In genomic region chr2:33131500-33132092, GRCm38 (mm10) we compare ENCODE assay signal across 8 mouse cellular contexts. TPM values are rescaled to one million over a fixed set of nuclear protein-coding genes. Genes with fewer than 3 reads are reported as not detected.
DNase-seq lines count a peak whose midpoint lies in the region; ATAC-seq and TF ChIP-seq lines count a peak whose summit lies in the region.

Gene Garnl3 (minus strand): TSS chr2:33131654.

- H3K27ac ChIP-seq in forebrain, embryonic 13.5 days, result no peak within 1 kb of the TSS
- no peak within 1 kb of the TSS for H3K27ac ChIP-seq in lung, embryonic 14.5 days (ENCODE audit: low read depth)

- peak within 1 kb of the TSS; percentile 78; the same call in 1 of the 2 replicates for H3K9ac ChIP-seq in forebrain, embryonic 13.5 days
- H3K9ac ChIP-seq in lung, embryonic 14.5 days, result no peak within 1 kb of the TSS

- peak within 1 kb of the TSS; percentile 75 for H3K4me3 ChIP-seq in G1E (ENCODE audit: low read depth, low read length)
- H3K4me3 ChIP-seq in forebrain, embryonic 13.5 days, result peak within 1 kb of the TSS; percentile 67
- peak within 1 kb of the TSS; percentile 65 for H3K4me3 ChIP-seq in lung, embryonic 14.5 days (ENCODE audit: low read depth, low read length)

- TF ChIP-seq CTCF in G1E (IDR thresholded peaks at IDR 0.05; ENCODE audit: low read depth, low read length), result no peak
- TF ChIP-seq CTCF in brain, embryonic 14.5 days (IDR thresholded peaks at IDR 0.05; ENCODE audit: borderline replicate concordance, extremely low read depth, insufficient read depth, insufficient read length), result peak; percentile 65; the same call in 1 of the 2 replicates
- peak; percentile 83 for TF ChIP-seq CTCF in lung, embryonic 14.5 days (IDR thresholded peaks at IDR 0.05; ENCODE audit: low read depth)

- H3K4me2 ChIP-seq in forebrain, embryonic 13.5 days, result peak within 1 kb of the TSS; percentile 100
- H3K4me2 ChIP-seq in lung, embryonic 14.5 days, result peak within 1 kb of the TSS; percentile 97

- H3K27me3 ChIP-seq in G1E (ENCODE audit: insufficient read depth, low read length), result peaks cover 57% of the 10 kb centered on the region
- peaks cover 36% of the 10 kb centered on the region for H3K27me3 ChIP-seq in forebrain, embryonic 13.5 days
- H3K27me3 ChIP-seq in lung, embryonic 14.5 days (ENCODE audit: insufficient read depth, low read length), result peaks cover 15% of the 10 kb centered on the region; the same call in 1 of the 2 replicates

- WGBS in forebrain, embryonic 13.5 days, result under 1% methylated on average over 22 of the region's 22 CpGs
- WGBS in lung, embryonic 14.5 days, result under 1% methylated on average over 22 of the region's 22 CpGs

- no peaks in the 10 kb centered on the region for H3K36me3 ChIP-seq in G1E (replicated peaks)
- H3K36me3 ChIP-seq in forebrain, embryonic 13.5 days (ENCODE audit: poor library complexity, severe bottlenecking), result no peaks in the 10 kb centered on the region
- no peaks in the 10 kb centered on the region for H3K36me3 ChIP-seq in lung, embryonic 14.5 days (ENCODE audit: insufficient read depth)

- no peak for TF ChIP-seq POLR2A in brain, embryonic 14.5 days (IDR thresholded peaks at IDR 0.05; ENCODE audit: borderline replicate concordance, extremely low read depth, insufficient read depth, insufficient read length, poor library complexity, severe bottlenecking)

- peak; percentile 24 for DNase-seq in G1E (ENCODE audit: low spot score)
- DNase-seq in brain, embryonic 14.5 days (ENCODE audit: low read depth), result peak; percentile 76
- DNase-seq in heart, postnatal 4 days, result peak; percentile 74
- peak; percentile 44 for DNase-seq in layer of hippocampus, adult 9-10 months (ENCODE audit: low spot score)
- DNase-seq in lung, embryonic 14.5 days, result peak; percentile 71
- DNase-seq in ovary, postnatal 10 days (ENCODE audit: low spot score), result peak; percentile 29
- DNase-seq in thymus, postnatal 4 days, result peak; percentile 80

- H3K9me3 ChIP-seq in G1E (replicated peaks), result no peaks in the 10 kb centered on the region
- H3K9me3 ChIP-seq in forebrain, embryonic 13.5 days (replicated peaks), result no peaks in the 10 kb centered on the region
- no peaks in the 10 kb centered on the region for H3K9me3 ChIP-seq in lung, embryonic 14.5 days (ENCODE audit: low read depth, low read length)

- H3K4me1 ChIP-seq in G1E (ENCODE audit: insufficient read depth, low read depth, low read length), result peaks cover 34% of the 10 kb centered on the region
- peaks cover 18% of the 10 kb centered on the region for H3K4me1 ChIP-seq in forebrain, embryonic 13.5 days
- no peaks in the 10 kb centered on the region for H3K4me1 ChIP-seq in lung, embryonic 14.5 days (ENCODE audit: insufficient read depth)

- no peak for ATAC-seq in G1E (ENCODE audit: extremely low read depth, insufficient number of reproducible peaks, low FRiP score, poor library complexity, severe bottlenecking)
- peak; percentile 46 for ATAC-seq in forebrain, embryonic 13.5 days
- ATAC-seq in lung, embryonic 14.5 days (ENCODE audit: insufficient read depth), result peak; percentile 11; the same call in 1 of the 2 replicates

RNA-seq across cellular contexts. Expression of gene Garnl3, which starts in this region (rescaled TPM):
- total RNA-seq in G1E (2014; fragmentation: Nextera tagmentation) (2.6 TPM in 1 of 2 replicates, not detected in the other), G1E (2017) (0.12 and 0.55 TPM in 2 replicates)
- 0.06 TPM in 1 of 2 replicates, not detected in the other for polyA plus RNA-seq in G1E (2012)
- 27.7 and 42.1 TPM in 2 replicates for polyA plus RNA-seq in brain, embryonic 14.5 days (2012; rRNA removed)
- polyA plus RNA-seq in forebrain, embryonic 13.5 days (2015; fragmentation: Nextera tagmentation; extraction: Ambion mirVana), result 12.1 and 12.2 TPM in 2 replicates
- total RNA-seq in heart, postnatal 4 days (2021), result 10 to 100 TPM in 1 of 2 experiments, 1 to 10 TPM in 1; 9.7 to 11.6 TPM
- 11.1 and 13.0 TPM in 2 replicates for polyA plus RNA-seq in lung, embryonic 14.5 days (2014; fragmentation: Nextera tagmentation; extraction: Ambion mirVana)

Comparison
In these comparisons a context has a peak if more than half of its experiments do, and no peak if none do; other contexts are left out.
1. RNA of gene Garnl3 (polyA plus RNA-seq): 27.7 to 42.1 TPM in brain, embryonic 14.5 days, 12.1 to 12.2 TPM in forebrain, embryonic 13.5 days and 11.1 to 13.0 TPM in lung, embryonic 14.5 days; 0.06 TPM in G1E; every median in the first group is over 10 times any median in the second.
2. DNase-seq: peak in every context shown above with its lines; median percentile 80 in thymus, postnatal 4 days; 76 in brain, embryonic 14.5 days; 74 in heart, postnatal 4 days; 71 in lung, embryonic 14.5 days; 44 in layer of hippocampus, adult 9-10 months; 29 in ovary, postnatal 10 days; 24 in G1E.
3. Peak in every context shown above with its lines, with median percentiles within 50 percentile points of each other: H3K4me3 ChIP-seq.